Mouse (Mus musculus) E14TG2a.4 (cell line): ENCODE data around the gene Tlcd1.

Experiments used
- CTCF ChIP-seq: conservative IDR thresholded peaks from 2 replicates; pipeline ENCODE4 v1.5.1; 2014; ENCODE audit warnings: low read length
- POU5F1 ChIP-seq: IDR thresholded peaks from 2 replicates; pipeline ENCODE4 v1.6.1; 2014; ENCODE audit warnings: low read length, borderline replicate concordance

DNA sequence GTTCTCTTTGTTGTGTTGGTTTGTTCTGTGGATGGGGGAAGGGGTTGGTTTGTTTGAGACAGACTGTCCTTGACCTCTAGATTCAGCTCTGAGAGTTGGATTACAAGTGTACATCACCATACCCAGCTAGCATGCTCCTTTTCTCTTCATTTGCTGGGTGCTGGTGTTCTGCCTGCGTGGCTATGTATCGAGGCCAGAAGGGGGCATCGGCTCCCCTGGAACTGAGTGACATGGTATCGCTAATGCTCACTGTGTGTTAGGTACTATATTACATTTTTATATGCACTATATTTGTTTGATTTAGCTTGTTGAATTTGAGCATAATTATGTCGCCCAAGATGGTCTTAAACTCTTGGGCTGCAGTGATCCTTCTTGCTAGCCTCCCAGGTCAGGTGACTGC, 30.3 kb upstream of the Tlcd1 start:
- TF ChIP-seq CTCF (no peak), POU5F1 (no peak)
